Mouse (Mus musculus) olfactory bulb, adult 2 months (tissue): ENCODE results near the gene Olfr1491. TPM values are rescaled to one million over a fixed set of nuclear protein-coding genes. Genes with fewer than 3 reads are reported as not detected.

ENCODE experiments used
- H3K27ac ChIP-seq: fragments of 200-500 bp; 2 replicates; pipeline ENCODE4 v1.5.1; 2012; ENCODE audit warnings: low read depth, low read length; ENCODE audit not compliant: insufficient read depth
- H3K4me1 ChIP-seq: fragments of 200-500 bp; 2 replicates; pipeline ENCODE4 v1.6.1; 2012; ENCODE audit warnings: low read length; ENCODE audit not compliant: control insufficient read depth, insufficient read depth
- H3K4me3 ChIP-seq: fragments of 200-500 bp; 2 replicates; pipeline ENCODE4 v1.5.1; 2012; ENCODE audit warnings: mild to moderate bottlenecking, low read depth, low read length, moderate library complexity; ENCODE audit not compliant: insufficient read depth
- CTCF ChIP-seq: fragments of 200-500 bp; IDR thresholded peaks from 2 replicates; pipeline ENCODE4 v1.5.1; 2012; ENCODE audit warnings: low read depth, mild to moderate bottlenecking, low read length, moderate library complexity; ENCODE audit not compliant: insufficient read depth
- POLR2A ChIP-seq: fragments of 200-500 bp; IDR thresholded peaks from 2 replicates; pipeline ENCODE4 v1.6.1; 2012; ENCODE audit warnings: mild to moderate bottlenecking, low read depth, low read length, moderate library complexity; ENCODE audit not compliant: insufficient read depth
- WGBS: fragments of 180-500 bp; shearing (Covaris S2); methylation state at CpG from one replicate; pipeline ENCODE4 v1.1.7; 2018; 5-methylcytosine and 5-hydroxymethylcytosine counted together
- polyA plus RNA-seq: library from polyadenylated mRNA; stranded (reverse); fragments of >200 nt; gene quantifications from 2 replicates; pipeline ENCODE4 v1.2.4, GENCODE M21; 2012; ENCODE audit warnings: low replicate concordance; ENCODE audit not compliant: missing spikeins, insufficient read depth, insufficient read length

The Olfr1491 gene
- not detected in 2 replicates for polyA plus RNA-seq

GRCm38 (mm10) chr19:13696968-13697367, at the start of gene Olfr1491:
Gene Olfr1491 (plus strand): TSS chr19:13697268.
- 76% methylated on average over 3 of the region's 3 CpGs for WGBS
- TF ChIP-seq POLR2A (no peak), CTCF (no peak)
- H3K27ac ChIP-seq = no peak within 1 kb of the TSS
- no peak within 1 kb of the TSS for H3K4me3 ChIP-seq
- H3K4me1 ChIP-seq = no peaks in the 10 kb centered on the region

DNA sequence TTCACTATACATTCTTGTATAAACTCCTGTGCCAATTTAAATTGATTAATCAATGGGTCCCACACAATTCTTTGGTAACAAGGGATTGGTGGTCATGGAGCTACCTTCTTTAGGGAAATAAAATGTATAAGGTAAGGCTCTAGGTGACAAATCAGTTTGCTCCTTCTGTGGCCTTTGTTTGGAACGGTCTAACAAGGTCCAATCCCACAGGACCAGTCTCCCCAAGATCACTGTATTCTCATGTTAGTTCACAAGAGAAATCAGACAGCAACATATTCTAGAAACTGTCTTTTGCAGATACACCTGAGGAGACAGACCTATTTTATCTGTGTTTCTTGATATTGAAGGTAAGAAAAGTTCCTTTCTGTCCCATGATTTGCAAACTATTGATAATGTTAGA, 46.3 kb upstream of the Olfr1491 start, which contains the start of gene Olfr1490:
Gene Olfr1490 (plus strand): TSS at position 301 of the 400 bp plus-strand sequence.
- Histone ChIP-seq H3K4me3 (no peak within 1 kb of the TSS), H3K4me1 (no peaks in the 10 kb centered on the region), H3K27ac (no peak within 1 kb of the TSS)
- TF ChIP-seq CTCF (no peak), POLR2A (no peak)
- 71% methylated on average over 1 of the region's 1 CpGs for WGBS

DNA sequence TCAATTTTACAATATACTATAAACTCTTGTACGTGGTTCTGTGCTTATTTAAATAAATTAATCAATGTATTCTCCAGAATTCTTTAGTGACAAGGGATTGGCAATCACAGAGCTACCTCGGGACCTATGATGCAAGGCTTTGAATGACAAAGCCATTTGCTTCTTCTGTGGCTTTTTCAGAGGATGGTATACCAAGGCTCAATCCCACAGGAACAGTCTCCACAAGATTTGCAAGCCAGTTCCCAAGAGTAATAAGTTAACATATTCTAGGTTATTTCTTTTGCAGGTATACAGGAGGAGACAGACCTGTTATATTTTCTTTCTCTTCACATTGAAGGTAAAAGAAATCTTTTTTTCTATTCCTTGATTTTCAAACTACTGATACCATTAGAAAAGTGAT, 25.9 kb downstream of the Olfr1491 start, which contains the start of gene Olfr1493-ps1:
Gene Olfr1493-ps1 (plus strand): TSS at position 301 of the 400 bp plus-strand sequence.
- Histone ChIP-seq H3K27ac (no peak within 1 kb of the TSS), H3K4me1 (no peaks in the 10 kb centered on the region), H3K4me3 (no peak within 1 kb of the TSS)
- WGBS = 45% methylated on average over 2 of the region's 2 CpGs
- TF ChIP-seq POLR2A (no peak), CTCF (no peak)

- Histone ChIP-seq H3K27ac (no peak within 1 kb of the TSS), H3K4me3 (no peak within 1 kb of the TSS), H3K4me1 (no peaks in the 10 kb centered on the region)
- no peak for TF ChIP-seq POLR2A
- TF ChIP-seq CTCF = no peak
- 94% methylated on average over 4 of the region's 4 CpGs for WGBS
Observed at GRCm38 (mm10) chr19:13739428-13739827, 42.4 kb downstream of the Olfr1491 start, which contains the start of gene Olfr1494. Gene Olfr1494 (plus strand): TSS chr19:13739728.

GRCm38 (mm10) chr19:13749366-13749765, 52.3 kb downstream of the Olfr1491 start:
- H3K4me1 ChIP-seq = no peaks in the 10 kb centered on the region
- H3K4me3 ChIP-seq = no peak overlapping the region
- no peak overlapping the region for H3K27ac ChIP-seq
- TF ChIP-seq CTCF = no peak
- TF ChIP-seq POLR2A = no peak
- 100% methylated on average over 1 of the region's 1 CpGs for WGBS

Other genes with a start within 250 kb of the Olfr1491 start
- gene Olfr1472, start 241.2 kb upstream of the Olfr1491 start, polyA plus RNA-seq = not detected in 2 replicates
- not detected in 2 replicates for gene Olfr1474, start 227.7 kb upstream of the Olfr1491 start, polyA plus RNA-seq
- not detected in 2 replicates for gene Olfr1475, start 217.1 kb upstream of the Olfr1491 start, polyA plus RNA-seq
- not detected in 2 replicates for gene Olfr1477, start 196.7 kb upstream of the Olfr1491 start, polyA plus RNA-seq
- gene Olfr1480, start 169.4 kb upstream of the Olfr1491 start, polyA plus RNA-seq = not detected in 2 replicates
- not detected in 2 replicates for gene Olfr1484, start 113.8 kb upstream of the Olfr1491 start, polyA plus RNA-seq
- not detected in 2 replicates for gene Olfr1487, start 79.9 kb upstream of the Olfr1491 start, polyA plus RNA-seq
- not detected in 2 replicates for gene Olfr1489, start 65.6 kb upstream of the Olfr1491 start, polyA plus RNA-seq
- not detected in 2 replicates for gene Olfr1490, start 46.2 kb upstream of the Olfr1491 start, polyA plus RNA-seq
- gene Olfr1493-ps1, start 26.0 kb downstream of the Olfr1491 start, polyA plus RNA-seq = not detected in 2 replicates
- gene Olfr1494, start 42.5 kb downstream of the Olfr1491 start, polyA plus RNA-seq = not detected in 2 replicates
- gene Olfr1495, start 67.3 kb downstream of the Olfr1491 start, polyA plus RNA-seq = not detected in 2 replicates
- gene Olfr1496, start 80.6 kb downstream of the Olfr1491 start, polyA plus RNA-seq = not detected in 2 replicates
- not detected in 2 replicates for gene Olfr1497, start 100.9 kb downstream of the Olfr1491 start, polyA plus RNA-seq
- gene Olfr1499, start 122.2 kb downstream of the Olfr1491 start, polyA plus RNA-seq = not detected in 2 replicates
- gene Olfr1500, start 133.2 kb downstream of the Olfr1491 start, polyA plus RNA-seq = not detected in 2 replicates
- not detected in 2 replicates for gene Olfr1501, start 153.4 kb downstream of the Olfr1491 start, polyA plus RNA-seq
- gene Olfr1502, start 164.5 kb downstream of the Olfr1491 start, polyA plus RNA-seq = not detected in 2 replicates
- not detected in 2 replicates for gene Olfr1504, start 200.7 kb downstream of the Olfr1491 start, polyA plus RNA-seq
- gene Olfr1505, start 216.3 kb downstream of the Olfr1491 start, polyA plus RNA-seq = not detected in 2 replicates